Mouse (Mus musculus): ENCODE data around the gene Vopp1.

DNA sequence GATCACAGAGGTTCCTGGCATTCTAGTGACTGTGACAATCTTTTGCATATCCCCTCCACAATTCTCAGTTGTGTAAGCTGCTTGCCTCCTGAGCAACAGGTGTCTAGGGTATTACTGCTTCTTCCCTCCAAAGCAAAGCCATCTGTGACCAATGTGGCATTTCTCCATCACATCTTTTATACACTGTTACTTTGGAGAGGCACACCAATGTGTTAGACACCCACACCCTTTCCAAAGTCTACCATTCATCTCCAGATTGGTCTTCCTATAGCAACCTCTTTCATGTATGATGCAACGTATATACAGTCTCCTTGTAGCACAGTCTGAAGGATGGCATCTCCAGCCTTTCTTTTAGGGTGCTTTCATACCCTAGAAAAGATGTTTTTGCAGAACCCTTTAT is 42.3 kb downstream of the Vopp1 start:
- TF ChIP-seq CTCF (IDR thresholded peaks at IDR 0.05; ENCODE audit: control insufficient read depth, insufficient read depth, low read length) = no peak
- TF ChIP-seq POLR2A (IDR thresholded peaks at IDR 0.05; ENCODE audit: borderline replicate concordance, control insufficient read depth, low read depth, low read length) = no peak

Measured in bone marrow, adult 2 months (tissue).